Mouse (Mus musculus): ENCODE data around the gene Tiam1.

DNA sequence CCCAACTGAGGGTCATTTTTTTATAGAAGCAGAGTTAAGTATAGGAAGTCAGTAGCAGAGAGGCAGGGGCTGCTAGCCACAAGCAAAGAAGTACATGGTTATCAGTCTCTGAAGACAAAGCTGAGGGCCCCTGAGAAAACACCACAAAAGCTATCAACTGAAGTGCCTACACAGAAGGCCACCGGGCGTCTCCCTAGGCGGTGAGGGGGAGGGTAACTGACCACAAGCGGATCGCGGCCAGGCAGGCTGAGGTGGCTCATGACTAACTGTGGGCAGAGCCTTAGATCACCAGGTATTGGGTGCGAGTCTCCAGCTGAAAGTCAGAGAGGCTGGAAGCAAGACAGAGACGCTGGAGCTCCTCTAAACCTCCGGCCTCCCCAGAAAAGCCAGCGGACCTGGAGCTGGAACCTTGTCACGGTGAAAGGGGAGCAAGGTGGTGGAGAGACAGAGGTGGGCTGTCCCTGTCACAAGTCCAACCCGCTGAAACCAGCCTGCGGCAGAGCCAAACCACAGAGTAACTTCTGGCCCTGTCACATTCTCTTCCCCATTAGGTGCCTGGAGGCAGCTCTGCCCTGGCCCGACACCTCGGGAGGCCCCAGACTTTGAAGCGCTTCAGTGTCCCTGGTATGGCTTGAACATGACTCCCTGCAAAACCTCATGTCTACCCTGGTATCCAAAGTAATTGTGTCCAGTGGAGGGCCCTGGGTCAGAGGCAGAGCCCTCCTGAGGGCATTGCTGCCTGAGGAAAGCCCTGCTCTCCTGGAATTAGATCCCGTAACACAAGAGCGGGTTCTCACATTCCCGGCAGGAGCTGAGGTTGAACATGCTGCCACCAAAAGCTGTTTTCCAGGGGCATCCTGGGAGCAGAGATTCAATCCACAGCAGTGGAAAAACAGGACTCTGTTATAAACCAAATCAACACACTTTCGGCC, 271.3 kb downstream of the Tiam1 start:
- TF ChIP-seq EP300 (IDR thresholded peaks at IDR 0.05): no peak
- no peak for TF ChIP-seq CTCF (IDR thresholded peaks at IDR 0.05)
